Mouse (Mus musculus) lung, adult 2 months (tissue): ENCODE measurements around the gene Rfk. TPM values are rescaled to one million over a fixed set of nuclear protein-coding genes. Genes with fewer than 3 reads are reported as not detected.

Experiments
- DNase-seq: peaks from one replicate; pipeline ENCODE4 v3.0.0; 2022
- H3K4me1 ChIP-seq: fragments of 200-500 bp; 2 replicates; pipeline ENCODE4 v1.6.1; 2011; ENCODE audit warnings: low read length; ENCODE audit not compliant: control insufficient read depth, insufficient read depth
- H3K4me3 ChIP-seq: fragments of 200-500 bp; replicated peaks from 2 replicates; pipeline ENCODE3; 2011; ENCODE audit warnings: low read depth, mild to moderate bottlenecking, control low read depth, low read length; ENCODE audit errors: extremely low read depth
- CTCF ChIP-seq: fragments of 200-500 bp; IDR thresholded peaks from 2 replicates; pipeline ENCODE4 v1.5.1; 2011; ENCODE audit warnings: mild to moderate bottlenecking, low read length, control low read depth; ENCODE audit not compliant: insufficient read depth
- POLR2A ChIP-seq: fragments of 200-500 bp; IDR thresholded peaks from 2 replicates; pipeline ENCODE4 v1.6.1; 2011; ENCODE audit warnings: low read depth, mild to moderate bottlenecking, control low read depth, low read length, borderline replicate concordance; ENCODE audit errors: extremely low read depth
- WGBS: fragments of 180-500 bp; shearing (Covaris S2); methylation state at CpG from one replicate; pipeline ENCODE4 v1.1.7; 2018; 5-methylcytosine and 5-hydroxymethylcytosine counted together
- polyA plus RNA-seq: library from polyadenylated mRNA; depleted of rRNA; stranded (reverse); fragments of >200 nt; gene quantifications from 2 replicates; pipeline ENCODE4 v1.2.3, GENCODE M21; 2012

Rfk gene
- polyA plus RNA-seq, 1 experiment = 70.0 TPM

GRCm38 (mm10) chr19:17357391-17357790 lies 36.5 kb upstream of the Rfk start:
- H3K4me3 ChIP-seq = no peak overlapping the region
- TF ChIP-seq CTCF (no peak), POLR2A (no peak)
- H3K4me1 ChIP-seq = no peaks in the 10 kb centered on the region
- DNase-seq = no peak
- 61% methylated on average over 3 of the region's 3 CpGs for WGBS

- TF ChIP-seq POLR2A = no peak
- TF ChIP-seq CTCF = no peak
- no peaks in the 10 kb centered on the region for H3K4me1 ChIP-seq
- DNase-seq = no peak
- 63% methylated on average over 14 of the region's 14 CpGs for WGBS
- H3K4me3 ChIP-seq = no peak overlapping the region
Measured at GRCm38 (mm10) chr19:17359315-17359890, 34.4 kb upstream of the Rfk start.

GRCm38 (mm10) chr19:17361181-17361580 lies 32.7 kb upstream of the Rfk start:
- Histone ChIP-seq H3K4me3 (no peak overlapping the region), H3K4me1 (no peaks in the 10 kb centered on the region)
- DNase-seq = no peak
- 70% methylated on average over 2 of the region's 2 CpGs for WGBS
- no peak for TF ChIP-seq CTCF
- TF ChIP-seq POLR2A = no peak

DNA sequence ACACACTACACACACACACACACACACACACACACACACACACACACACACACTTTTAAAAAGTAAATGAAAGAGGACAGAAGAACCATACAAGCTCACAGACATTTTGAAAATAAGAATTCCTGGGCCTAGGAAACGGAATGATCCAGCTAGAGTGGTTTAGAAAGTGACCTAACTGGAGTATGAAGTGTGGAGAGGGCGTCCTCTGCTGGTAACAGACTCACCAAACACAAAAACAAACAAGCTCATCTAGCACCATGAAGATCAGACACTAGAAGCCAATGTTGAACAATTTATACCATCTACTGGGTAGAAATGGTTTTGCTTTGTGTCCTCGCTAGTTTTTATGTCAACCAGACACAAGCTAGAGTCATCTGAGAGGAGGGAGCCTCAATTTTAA lies 29.1 kb upstream of the Rfk start:
- WGBS = 33% methylated on average over 3 of the region's 3 CpGs
- no peak for TF ChIP-seq CTCF
- TF ChIP-seq POLR2A = no peak
- DNase-seq = no peak
- no peaks in the 10 kb centered on the region for H3K4me1 ChIP-seq
- no peak overlapping the region for H3K4me3 ChIP-seq

GRCm38 (mm10) chr19:17366364-17367090 lies 27.3 kb upstream of the Rfk start:
- DNase-seq = no peak
- WGBS = 92% methylated on average over 8 of the region's 8 CpGs
- no peak overlapping the region for H3K4me3 ChIP-seq
- H3K4me1 ChIP-seq = no peaks in the 10 kb centered on the region
- no peak for TF ChIP-seq POLR2A
- no peak for TF ChIP-seq CTCF

DNA sequence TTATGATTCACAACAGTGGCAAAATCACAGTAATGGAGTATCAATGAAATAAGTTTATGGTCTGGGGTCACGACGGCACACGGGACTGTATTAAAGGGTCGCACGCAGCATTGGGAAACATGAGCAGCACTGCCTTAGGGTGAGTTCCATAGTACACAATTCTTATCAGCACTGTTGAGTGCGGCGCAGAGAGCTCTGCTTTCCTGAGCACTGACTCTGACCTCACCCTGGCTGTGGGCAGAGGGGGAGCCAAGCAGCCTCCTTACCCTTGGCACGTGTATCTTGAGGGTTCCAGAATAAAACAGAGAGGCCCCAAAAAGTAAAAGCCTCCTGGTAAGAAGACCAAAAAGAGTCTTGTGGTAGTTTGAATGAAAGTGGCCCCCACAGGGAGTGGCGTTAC lies 25.3 kb upstream of the Rfk start:
- Histone ChIP-seq H3K4me1 (no peaks in the 10 kb centered on the region), H3K4me3 (no peak overlapping the region)
- TF ChIP-seq CTCF (no peak), POLR2A (no peak)
- DNase-seq = no peak
- 70% methylated on average over 9 of the region's 9 CpGs for WGBS

DNA sequence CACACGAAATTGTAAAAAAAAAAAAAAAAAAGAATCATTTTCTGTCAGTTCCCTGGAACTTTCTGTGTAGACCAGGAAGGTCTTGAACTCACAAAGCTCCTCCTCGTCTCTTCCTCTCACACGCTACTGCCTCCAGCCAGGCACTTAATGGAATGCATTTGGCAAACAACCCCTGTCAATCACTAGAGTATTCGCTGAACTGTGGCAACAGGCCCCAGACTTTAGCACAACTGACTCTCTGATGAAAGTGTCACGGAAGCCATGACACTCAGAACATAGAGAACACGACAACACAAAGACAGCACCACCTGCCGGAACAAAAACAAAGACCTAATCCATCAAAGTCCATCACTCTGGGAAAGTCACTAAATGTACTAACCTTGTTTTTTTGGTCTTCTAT lies 24.3 kb upstream of the Rfk start:
- WGBS = 32% methylated on average over 7 of the region's 7 CpGs
- Histone ChIP-seq H3K4me1 (no peaks in the 10 kb centered on the region), H3K4me3 (no peak overlapping the region)
- no peak for TF ChIP-seq POLR2A
- no peak for TF ChIP-seq CTCF
- DNase-seq = no peak

DNA sequence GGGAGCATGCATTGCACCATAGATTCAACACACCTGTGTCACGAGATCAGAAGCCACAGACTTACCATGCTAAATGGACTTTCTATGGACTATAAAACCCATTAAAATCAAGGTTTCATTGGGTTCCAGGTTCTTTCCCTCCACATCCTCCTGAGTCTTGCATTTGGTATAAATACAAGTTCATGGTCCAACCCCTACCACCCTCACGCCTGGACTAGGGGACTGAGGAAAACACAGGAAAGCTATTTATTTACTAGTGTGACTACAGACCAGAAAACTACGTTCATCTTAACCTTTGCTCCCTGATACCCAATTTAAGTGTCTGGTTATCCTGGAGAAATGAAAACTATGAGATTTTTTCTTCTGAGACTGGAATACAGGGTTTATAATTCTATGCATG lies 21.1 kb upstream of the Rfk start, which contains the start of gene Gcnt1:
Gene Gcnt1 (minus strand): TSS at position 144 of the 400 bp plus-strand sequence.
- DNase-seq = no peak

DNA sequence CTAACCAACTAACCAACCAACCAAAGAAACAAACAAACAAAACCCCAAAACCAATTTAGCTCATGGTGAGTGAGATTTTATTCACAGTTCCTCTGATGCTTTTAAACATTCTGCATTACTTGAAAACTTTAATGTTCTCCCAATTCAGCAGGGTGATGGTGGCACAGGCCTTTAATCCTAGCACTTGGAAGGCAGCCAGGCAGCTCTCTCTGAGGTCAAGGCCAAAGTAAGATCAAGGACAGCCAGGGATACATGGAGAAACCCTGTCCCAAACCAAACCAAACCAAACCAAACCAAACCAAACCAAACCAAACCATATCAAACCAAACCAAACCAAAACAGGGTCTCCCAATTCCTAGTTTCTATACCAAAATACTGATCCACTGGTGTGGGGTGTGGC lies 15.0 kb upstream of the Rfk start:
- Histone ChIP-seq H3K4me1 (no peaks in the 10 kb centered on the region), H3K4me3 (no peak overlapping the region)
- TF ChIP-seq POLR2A (no peak), CTCF (no peak)
- DNase-seq = no peak

More for the DNA sequence above, 21.1 kb upstream of the Rfk start, which contains the start of gene Gcnt1:
- no peak within 1 kb of the TSS for H3K4me3 ChIP-seq
- 79% methylated on average over 3 of the region's 3 CpGs for WGBS
- TF ChIP-seq CTCF (no peak), POLR2A (no peak)
- H3K4me1 ChIP-seq = no peaks in the 10 kb centered on the region

GRCm38 (mm10) chr19:17380549-17380948 lies 13.3 kb upstream of the Rfk start:
- WGBS = 49% methylated on average over 7 of the region's 7 CpGs
- no peak for TF ChIP-seq CTCF
- TF ChIP-seq POLR2A = no peak
- no peak for DNase-seq
- H3K4me1 ChIP-seq = no peaks in the 10 kb centered on the region
- no peak overlapping the region for H3K4me3 ChIP-seq
